Mouse (Mus musculus): ENCODE measurements around the gene Gm3285.

Gm3285 gene

GRCm38 (mm10) chr10:77900903-77901818, 39.4 kb downstream of the Gm3285 start:
- peak; percentile 44 for DNase-seq

GRCm38 (mm10) chr10:77901871-77902210, 40.1 kb downstream of the Gm3285 start:
- peak; percentile 42 for DNase-seq

GRCm38 (mm10) chr10:77902211-77902893, 40.6 kb downstream of the Gm3285 start, which contains the start of gene Lrrc3:
Gene Lrrc3 (minus strand): TSS chr10:77902536.
- DNase-seq: peak; percentile 68

GRCm38 (mm10) chr10:77902894-77903715, 41.3 kb downstream of the Gm3285 start:
- peak; percentile 64 for DNase-seq

All from kidney, adult 9 months (tissue).